Mouse (Mus musculus): ENCODE results near the gene Pth2. TPM values are rescaled to one million over a fixed set of nuclear protein-coding genes. Genes with fewer than 3 reads are reported as not detected.

Pth2 gene
- total RNA-seq, 2 experiments from 2014 or later: not detected

DNA sequence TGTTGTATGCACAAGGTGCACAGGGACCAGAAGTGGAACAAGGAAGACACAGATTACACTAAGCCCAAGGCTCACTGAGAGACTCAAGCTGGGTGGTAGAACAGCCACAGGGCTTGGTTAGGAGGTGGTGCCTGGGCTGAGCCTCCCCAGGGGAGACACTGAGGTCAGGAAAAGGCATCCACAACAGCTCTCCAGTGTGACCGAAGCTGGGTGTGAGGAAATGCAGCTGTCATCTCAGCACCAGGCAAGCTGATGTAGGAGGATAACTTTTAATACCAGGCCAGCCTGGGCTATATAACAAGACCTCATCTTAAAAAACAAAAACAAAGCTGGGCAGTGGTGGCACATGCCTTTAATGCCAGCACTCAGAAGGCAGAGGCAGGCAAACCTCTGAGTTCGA is 10.4 kb downstream of the Pth2 start:
- intact Hi-C loops (cut with DNase I): no loop called here
- no peak for DNase-seq (ENCODE audit: extremely low spot score in 1 of 2, low spot score in 2 of 2)

DNA sequence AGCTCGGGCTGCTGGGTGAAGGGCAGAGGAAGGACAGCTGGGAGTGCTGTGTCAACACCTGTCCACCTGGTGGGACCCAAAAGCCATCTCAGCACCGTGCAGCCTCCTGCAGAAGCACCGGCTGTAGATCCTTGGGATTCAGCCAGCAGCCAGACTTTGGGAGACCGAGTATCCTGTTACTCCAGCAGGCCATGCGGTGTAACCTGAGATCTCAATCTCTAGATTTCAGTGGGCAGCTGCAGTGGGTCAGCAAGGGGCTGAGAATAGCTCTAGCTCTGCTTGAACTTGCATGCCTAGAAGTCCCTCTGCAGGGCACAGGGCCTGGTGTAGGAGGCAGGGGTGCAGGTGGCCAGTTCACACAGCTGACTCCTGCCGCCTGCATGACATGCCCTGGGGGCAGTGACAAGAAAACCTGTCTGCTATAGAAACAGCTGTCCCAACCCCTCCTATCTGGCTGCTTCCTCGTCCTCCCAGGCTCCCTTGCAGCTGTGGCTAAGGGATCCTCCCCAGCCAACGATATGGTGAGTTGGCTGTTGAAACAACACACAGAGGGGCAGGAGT is 11.1 kb downstream of the Pth2 start:
- intact Hi-C loops (cut with DNase I): no loop called here
- DNase-seq (ENCODE audit: extremely low spot score in 1 of 2, low spot score in 2 of 2): no peak

- intact Hi-C loops (cut with DNase I): no loop called here
Observed at GRCm38 (mm10) chr7:45192585-45193310, 12.0 kb downstream of the Pth2 start.

GRCm38 (mm10) chr7:45193406-45193805 is 12.6 kb downstream of the Pth2 start:
- intact Hi-C loops (cut with DNase I): no loop called here
- DNase-seq (ENCODE audit: extremely low spot score in 1 of 2, low spot score in 2 of 2): no peak

More at GRCm38 (mm10) chr7:45192585-45193310, 12.0 kb downstream of the Pth2 start:
- no peak for DNase-seq (ENCODE audit: extremely low spot score in 1 of 2, low spot score in 2 of 2)

- no peak for DNase-seq (ENCODE audit: extremely low spot score in 1 of 2, low spot score in 2 of 2)
- intact Hi-C loops (cut with DNase I): no loop called here
Observed at GRCm38 (mm10) chr7:45193871-45194785, 13.3 kb downstream of the Pth2 start.

GRCm38 (mm10) chr7:45195341-45196175 is 14.8 kb downstream of the Pth2 start:
- intact Hi-C loops (cut with DNase I): loop anchor here (5.0 kb wide), 2 partner anchors 33 to 113 kb away; partner anchors contain the start of gene Slc17a7
- no peak for DNase-seq (ENCODE audit: extremely low spot score in 1 of 2, low spot score in 2 of 2)

- DNase-seq (ENCODE audit: extremely low spot score in 1 of 2, low spot score in 2 of 2): no peak
- intact Hi-C loops (cut with DNase I): loop anchor here (5.0 kb wide), 2 partner anchors 34 to 114 kb away; partner anchors contain the start of gene Slc17a7
Observed at GRCm38 (mm10) chr7:45196176-45196535, 15.4 kb downstream of the Pth2 start.

GRCm38 (mm10) chr7:45196994-45197393 is 16.2 kb downstream of the Pth2 start:
- intact Hi-C loops (cut with DNase I): loop anchor here (5.0 kb wide), 2 partner anchors 35 to 115 kb away; partner anchors contain the start of gene Slc17a7
- DNase-seq (ENCODE audit: extremely low spot score in 1 of 2, low spot score in 2 of 2): no peak

DNA sequence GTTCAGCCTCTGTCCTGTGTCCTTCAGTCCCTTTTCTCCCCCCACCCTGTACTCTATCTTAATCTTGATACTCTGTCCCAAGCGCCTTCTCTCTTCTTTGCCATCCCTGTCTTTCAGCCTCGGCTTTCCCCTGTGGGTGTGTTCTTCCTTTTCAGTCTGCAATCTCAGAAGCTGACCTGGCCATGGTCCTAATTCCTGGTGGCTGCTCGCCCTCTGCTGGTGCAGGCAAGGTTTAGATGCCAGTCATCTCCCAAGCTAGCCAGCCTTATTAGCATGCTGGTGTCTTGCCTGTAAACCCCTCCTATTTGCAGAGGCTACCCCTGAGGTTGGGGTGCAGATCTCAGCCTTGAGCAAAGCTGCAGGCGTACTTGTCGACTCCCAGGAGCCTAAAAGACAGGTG is 17.6 kb downstream of the Pth2 start:
- intact Hi-C loops (cut with DNase I): loop anchor here (5.0 kb wide), 2 partner anchors 36 to 116 kb away; partner anchors contain the start of gene Slc17a7

GRCm38 (mm10) chr7:45198961-45199360 is 18.2 kb downstream of the Pth2 start:
- no peak for DNase-seq (ENCODE audit: extremely low spot score in 1 of 2, low spot score in 2 of 2)
- intact Hi-C loops (cut with DNase I): loop anchor here (5.0 kb wide), 2 partner anchors 37 to 117 kb away; partner anchors contain the start of gene Slc17a7

More for the DNA sequence above, 17.6 kb downstream of the Pth2 start:
- peak; percentile 48 to 81 for DNase-seq (ENCODE audit: extremely low spot score in 1 of 2, low spot score in 2 of 2)

DNA sequence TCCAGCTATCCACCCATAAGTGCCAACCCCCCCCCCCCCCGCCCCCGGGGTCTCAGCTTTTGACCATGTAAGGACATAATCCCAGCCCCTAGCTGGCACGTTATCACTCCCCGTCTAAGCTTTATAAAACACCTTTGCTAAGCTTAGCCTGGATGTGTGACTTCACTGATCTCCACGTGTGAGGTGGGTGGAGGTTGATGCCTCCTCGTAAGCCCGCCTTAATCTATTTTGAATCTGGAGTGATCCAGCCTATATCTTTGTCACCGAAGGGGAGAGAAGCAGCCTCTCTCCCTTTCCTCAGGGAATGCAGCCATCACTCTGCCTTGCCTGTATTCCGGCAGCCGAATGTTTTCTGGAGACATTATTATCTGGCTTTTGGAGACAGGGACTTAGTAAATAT is 21.9 kb downstream of the Pth2 start:
- DNase-seq (ENCODE audit: extremely low spot score in 1 of 2, low spot score in 2 of 2): no peak

GRCm38 (mm10) chr7:45204380-45205143 is 23.8 kb downstream of the Pth2 start, which contains the start of gene Ccdc155:
Gene Ccdc155, minus strand, starts transcription at chr7:45204892.
- DNase-seq (ENCODE audit: extremely low spot score in 1 of 2, low spot score in 2 of 2): peak; percentile 94 to 96
- intact Hi-C loops (cut with DNase I): no loop called here

More for the DNA sequence above, 21.9 kb downstream of the Pth2 start:
- intact Hi-C loops (cut with DNase I): no loop called here

- no peak for DNase-seq (ENCODE audit: extremely low spot score in 1 of 2, low spot score in 2 of 2)
- intact Hi-C loops (cut with DNase I): no loop called here
Observed at GRCm38 (mm10) chr7:45208260-45208659, 27.5 kb downstream of the Pth2 start.

- DNase-seq (ENCODE audit: extremely low spot score in 1 of 2, low spot score in 2 of 2): no peak
- intact Hi-C loops (cut with DNase I): no loop called here
Observed at GRCm38 (mm10) chr7:45211070-45211469, 30.3 kb downstream of the Pth2 start.

- intact Hi-C loops (cut with DNase I): no loop called here
- DNase-seq (ENCODE audit: extremely low spot score in 1 of 2, low spot score in 2 of 2): no peak
Observed at GRCm38 (mm10) chr7:45211851-45212251, 31.1 kb downstream of the Pth2 start, which contains the start of gene Dkkl1. Gene Dkkl1, minus strand, starts transcription at chr7:45212147.

DNA sequence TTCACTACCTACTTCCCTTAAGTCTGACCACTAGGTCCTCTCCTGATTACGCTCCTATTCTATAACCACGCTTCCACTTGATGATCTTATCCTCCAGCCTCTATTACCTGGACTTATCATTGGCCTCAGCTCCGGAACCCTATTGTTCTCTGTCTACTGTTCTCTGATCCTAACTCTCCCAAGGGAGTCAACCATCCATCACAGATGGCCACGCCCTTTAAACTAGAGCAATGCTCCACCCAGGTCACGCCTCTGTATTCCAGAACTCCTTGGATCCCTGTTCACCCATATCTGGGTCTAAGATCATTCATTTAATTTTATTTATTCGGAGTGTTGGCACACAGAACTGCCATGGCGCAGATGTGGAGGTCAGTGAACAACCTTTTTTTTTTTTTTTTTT is 31.6 kb downstream of the Pth2 start:
- intact Hi-C loops (cut with DNase I): no loop called here

DNA sequence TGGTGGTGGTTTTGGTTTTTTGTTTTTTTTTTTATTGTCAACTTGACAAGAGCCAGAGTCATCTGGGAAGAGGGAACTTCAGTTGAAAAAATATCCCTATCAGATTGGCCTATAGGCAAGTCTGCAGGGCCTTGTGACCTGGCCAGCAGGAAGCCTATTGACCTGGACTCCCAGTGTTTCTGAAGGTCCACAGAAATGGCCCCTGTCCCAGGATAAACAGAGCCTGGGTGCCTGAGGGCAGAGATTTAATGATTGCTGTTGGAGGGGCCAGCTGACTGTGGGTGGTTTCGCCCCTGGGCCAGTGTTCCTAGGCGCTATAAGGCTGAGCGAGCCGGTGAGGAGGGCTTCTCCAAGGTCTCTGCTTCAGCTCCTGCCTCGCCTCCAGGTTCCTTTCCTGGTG is 32.9 kb downstream of the Pth2 start:
- no peak for DNase-seq (ENCODE audit: extremely low spot score in 1 of 2, low spot score in 2 of 2)
- intact Hi-C loops (cut with DNase I): no loop called here

More for the DNA sequence above, 31.6 kb downstream of the Pth2 start:
- DNase-seq (ENCODE audit: extremely low spot score in 1 of 2, low spot score in 2 of 2): no peak
